Mouse (Mus musculus): ENCODE measurements around the gene Btbd3. TPM values are rescaled to one million over a fixed set of nuclear protein-coding genes. Genes with fewer than 3 reads are reported as not detected.

Btbd3 gene
- polyA plus RNA-seq, 1 experiment from 2014 or later, result 2.0 TPM

GRCm38 (mm10) chr2:138484871-138485270 lies 228.5 kb downstream of the Btbd3 start:
- Histone ChIP-seq H3K79me2 (ENCODE audit: inconsistent target) (no peaks in the 10 kb centered on the region), H3K27ac (no peak overlapping the region), H3K4me3 (ENCODE audit: inconsistent target) (no peak overlapping the region), H3K36me3 (ENCODE audit: inconsistent target) (no peaks in the 10 kb centered on the region)
- 79% methylated on average over 4 of the region's 4 CpGs for WGBS (ENCODE audit: missing documents)

GRCm38 (mm10) chr2:138490688-138491405 lies 234.5 kb downstream of the Btbd3 start:
- H3K27ac ChIP-seq, result no peak overlapping the region
- no peak overlapping the region for H3K4me3 ChIP-seq (ENCODE audit: inconsistent target)
- no peaks in the 10 kb centered on the region for H3K79me2 ChIP-seq (ENCODE audit: inconsistent target)
- 100% methylated on average over 2 of the region's 2 CpGs for WGBS (ENCODE audit: missing documents)
- no peaks in the 10 kb centered on the region for H3K36me3 ChIP-seq (ENCODE audit: inconsistent target)

DNA sequence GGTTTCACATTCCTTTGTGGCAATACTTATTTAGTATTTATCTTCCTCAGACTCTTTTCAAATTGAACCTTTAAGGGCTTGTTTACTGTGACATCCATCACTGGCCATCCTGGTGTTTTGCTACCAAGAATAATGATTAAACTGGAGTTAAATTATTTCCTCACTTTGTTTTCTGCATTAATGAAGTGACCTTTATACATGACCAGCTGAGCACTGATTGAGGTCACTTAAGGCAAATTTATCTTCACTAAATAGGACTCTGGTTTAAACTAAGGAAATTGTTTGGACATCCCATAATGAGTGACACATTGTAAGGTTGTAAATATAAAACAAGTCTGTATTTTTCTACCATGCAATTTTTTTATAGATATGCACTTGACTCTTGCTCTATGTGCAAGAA lies 235.8 kb downstream of the Btbd3 start:
- H3K27ac ChIP-seq, result no peak overlapping the region
- H3K79me2 ChIP-seq (ENCODE audit: inconsistent target), result no peaks in the 10 kb centered on the region
- H3K4me3 ChIP-seq (ENCODE audit: inconsistent target), result no peak overlapping the region
- no peaks in the 10 kb centered on the region for H3K36me3 ChIP-seq (ENCODE audit: inconsistent target)

DNA sequence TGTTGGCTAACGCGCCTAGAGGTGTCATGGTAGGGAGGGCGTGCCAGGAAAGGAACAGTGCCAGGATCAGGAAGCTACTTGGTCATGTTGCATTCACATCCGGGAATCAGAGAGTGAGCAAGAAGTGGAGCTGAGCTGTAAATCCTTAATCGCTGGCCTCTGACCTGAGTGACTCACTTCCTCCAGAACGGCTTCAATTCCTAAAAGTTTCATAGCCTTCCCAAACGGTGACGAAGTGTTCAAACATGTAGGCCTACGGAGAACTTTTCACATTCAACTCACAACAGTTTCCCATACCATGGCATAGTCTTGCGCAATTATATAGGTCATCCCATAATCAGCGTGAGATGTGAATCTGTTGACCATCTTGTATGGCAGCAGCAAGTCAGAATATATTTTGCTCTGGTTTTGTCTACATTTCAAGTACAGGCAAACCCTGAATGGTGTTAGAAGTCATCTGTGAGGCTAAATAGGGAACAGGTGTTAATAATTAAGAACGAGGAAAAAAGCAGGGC lies 247.6 kb downstream of the Btbd3 start:
- H3K36me3 ChIP-seq (ENCODE audit: inconsistent target), result no peaks in the 10 kb centered on the region
- H3K79me2 ChIP-seq (ENCODE audit: inconsistent target), result no peaks in the 10 kb centered on the region
- H3K4me3 ChIP-seq (ENCODE audit: inconsistent target), result no peak overlapping the region
- 84% methylated on average over 12 of the region's 12 CpGs for WGBS (ENCODE audit: missing documents)
- H3K27ac ChIP-seq, result no peak overlapping the region

DNA sequence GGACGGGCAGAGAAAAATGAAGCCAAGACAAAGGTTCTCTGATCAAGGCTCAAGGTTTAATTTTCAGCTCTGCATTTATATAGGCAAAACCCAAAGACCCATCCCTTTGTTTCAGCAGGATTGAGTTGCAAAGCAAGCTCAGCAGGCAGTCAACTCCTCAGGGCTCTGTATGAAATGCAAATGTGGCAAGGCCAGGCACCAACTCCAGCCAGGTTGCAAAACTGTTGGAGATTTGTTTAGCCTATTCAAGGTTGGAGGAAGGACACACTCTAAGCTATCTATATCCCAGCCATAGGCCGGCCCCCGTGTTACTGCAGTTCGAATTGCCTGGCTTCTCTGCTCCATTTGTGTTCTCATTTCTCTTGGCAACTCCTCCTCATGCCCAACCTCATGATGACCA lies 259.2 kb downstream of the Btbd3 start:
- Histone ChIP-seq H3K79me2 (ENCODE audit: inconsistent target) (no peaks in the 10 kb centered on the region), H3K36me3 (ENCODE audit: inconsistent target) (no peaks in the 10 kb centered on the region), H3K27ac (no peak overlapping the region), H3K4me3 (ENCODE audit: inconsistent target) (no peak overlapping the region)
- 73% methylated on average over 4 of the region's 4 CpGs for WGBS (ENCODE audit: missing documents)

DNA sequence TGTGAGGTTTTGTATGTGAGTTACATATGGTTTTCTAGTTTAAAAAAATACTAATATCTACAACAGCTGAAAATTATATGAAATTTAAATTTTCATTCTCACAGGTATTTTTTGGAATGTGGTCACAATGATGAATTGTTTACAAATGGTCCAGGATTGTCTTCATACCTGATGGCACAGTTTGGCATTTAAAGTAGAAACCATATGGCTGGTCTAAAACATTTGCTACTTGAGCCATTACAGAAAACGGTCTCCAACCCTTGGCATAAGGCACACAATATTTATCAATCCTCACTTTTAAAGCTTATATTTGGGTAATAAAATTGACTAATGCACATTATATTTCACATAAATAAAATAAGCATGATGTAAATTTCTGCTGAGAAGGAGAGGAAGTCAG lies 272.1 kb downstream of the Btbd3 start:
- no peaks in the 10 kb centered on the region for H3K36me3 ChIP-seq (ENCODE audit: inconsistent target)
- 89% methylated on average over 1 of the region's 1 CpGs for WGBS (ENCODE audit: missing documents)

GRCm38 (mm10) chr2:138531160-138531967 lies 275.0 kb downstream of the Btbd3 start:
- Histone ChIP-seq H3K79me2 (ENCODE audit: inconsistent target) (no peaks in the 10 kb centered on the region), H3K4me3 (ENCODE audit: inconsistent target) (no peak overlapping the region), H3K36me3 (ENCODE audit: inconsistent target) (no peaks in the 10 kb centered on the region), H3K27ac (no peak overlapping the region)
- 76% methylated on average over 3 of the region's 5 CpGs for WGBS (ENCODE audit: missing documents)

More for the DNA sequence above, 272.1 kb downstream of the Btbd3 start:
- H3K27ac ChIP-seq, result no peak overlapping the region
- no peak overlapping the region for H3K4me3 ChIP-seq (ENCODE audit: inconsistent target)
- H3K79me2 ChIP-seq (ENCODE audit: inconsistent target), result no peaks in the 10 kb centered on the region

DNA sequence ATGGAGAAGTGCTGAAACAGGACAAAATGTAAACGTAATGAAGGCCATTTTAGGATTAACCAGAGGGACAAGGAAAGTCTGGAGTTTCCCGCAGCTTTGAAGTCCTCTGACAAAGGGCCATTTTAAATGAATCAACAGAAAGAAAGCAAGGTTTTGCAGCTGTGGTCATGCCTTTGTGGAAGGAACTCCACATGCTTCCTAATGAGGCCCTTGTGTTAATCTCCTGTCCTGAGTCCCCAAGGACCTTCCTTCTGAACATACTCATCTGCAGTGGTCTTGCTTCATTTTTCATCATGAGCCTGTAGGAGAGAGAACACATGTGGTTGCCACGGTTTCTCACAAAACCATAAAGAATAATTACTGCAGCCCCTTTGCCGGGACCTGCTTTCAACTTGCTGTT lies 275.6 kb downstream of the Btbd3 start:
- no peak overlapping the region for H3K27ac ChIP-seq
- WGBS (ENCODE audit: missing documents), result 87% methylated on average over 4 of the region's 4 CpGs
- no peaks in the 10 kb centered on the region for H3K36me3 ChIP-seq (ENCODE audit: inconsistent target)
- H3K79me2 ChIP-seq (ENCODE audit: inconsistent target), result no peaks in the 10 kb centered on the region
- H3K4me3 ChIP-seq (ENCODE audit: inconsistent target), result no peak overlapping the region

GRCm38 (mm10) chr2:138539655-138540054 lies 283.3 kb downstream of the Btbd3 start:
- Histone ChIP-seq H3K36me3 (ENCODE audit: inconsistent target) (no peaks in the 10 kb centered on the region), H3K27ac (no peak overlapping the region), H3K79me2 (ENCODE audit: inconsistent target) (no peaks in the 10 kb centered on the region), H3K4me3 (ENCODE audit: inconsistent target) (no peak overlapping the region)
- WGBS (ENCODE audit: missing documents), result 92% methylated on average over 3 of the region's 3 CpGs

GRCm38 (mm10) chr2:138548990-138549389 lies 292.6 kb downstream of the Btbd3 start:
- Histone ChIP-seq H3K27ac (no peak overlapping the region), H3K4me3 (ENCODE audit: inconsistent target) (no peak overlapping the region), H3K36me3 (ENCODE audit: inconsistent target) (no peaks in the 10 kb centered on the region), H3K79me2 (ENCODE audit: inconsistent target) (no peaks in the 10 kb centered on the region)
- WGBS (ENCODE audit: missing documents), result 77% methylated on average over 2 of the region's 2 CpGs

DNA sequence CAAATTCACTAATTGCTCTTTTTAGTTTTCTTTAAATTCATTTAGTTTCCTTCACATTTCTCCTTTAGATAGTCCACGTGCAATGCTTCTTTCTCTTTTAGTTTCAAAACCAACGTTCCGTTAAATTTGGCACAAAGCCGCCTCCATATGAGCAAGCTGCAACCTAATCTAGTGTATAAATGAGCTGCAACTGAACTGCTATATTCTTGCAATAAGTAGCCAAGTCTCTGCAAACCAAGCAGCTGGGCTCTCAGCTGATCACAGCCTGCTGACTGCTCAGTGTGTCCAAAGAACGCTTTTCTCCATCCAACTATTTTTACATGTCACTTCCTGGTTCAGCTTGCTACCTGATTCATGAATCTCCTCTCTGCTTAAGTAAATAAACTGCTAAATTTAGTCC lies 295.2 kb downstream of the Btbd3 start:
- Histone ChIP-seq H3K4me3 (ENCODE audit: inconsistent target) (no peak overlapping the region), H3K27ac (no peak overlapping the region), H3K79me2 (ENCODE audit: inconsistent target) (no peaks in the 10 kb centered on the region), H3K36me3 (ENCODE audit: inconsistent target) (no peaks in the 10 kb centered on the region)
- WGBS (ENCODE audit: missing documents), result 91% methylated on average over 5 of the region's 5 CpGs

GRCm38 (mm10) chr2:138555106-138555862 lies 298.9 kb downstream of the Btbd3 start:
- Histone ChIP-seq H3K36me3 (ENCODE audit: inconsistent target) (no peaks in the 10 kb centered on the region), H3K79me2 (ENCODE audit: inconsistent target) (no peaks in the 10 kb centered on the region), H3K4me3 (ENCODE audit: inconsistent target) (no peak overlapping the region), H3K27ac (no peak overlapping the region)
- 83% methylated on average over 11 of the region's 11 CpGs for WGBS (ENCODE audit: missing documents)

DNA sequence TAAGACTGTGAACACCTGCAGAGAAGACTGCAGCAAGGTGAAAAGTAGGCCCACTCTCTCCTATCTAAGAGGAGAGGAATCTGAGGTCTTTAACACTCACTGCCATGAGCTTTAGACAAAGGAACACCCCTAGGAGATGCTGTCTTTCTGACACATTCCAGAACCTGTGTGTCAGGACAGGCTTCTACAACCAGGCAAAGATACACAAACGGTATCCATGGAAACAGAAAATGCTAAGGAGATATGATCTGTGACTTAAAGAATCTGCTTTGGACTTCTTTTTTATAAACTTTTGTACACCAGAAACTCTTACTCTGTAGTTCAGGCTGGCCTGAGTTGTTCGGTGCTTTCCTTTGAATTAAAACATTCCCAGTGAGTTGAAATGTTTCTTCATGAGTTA lies 329.6 kb downstream of the Btbd3 start:
- Histone ChIP-seq H3K4me3 (ENCODE audit: inconsistent target) (no peak overlapping the region), H3K27ac (no peak overlapping the region), H3K36me3 (ENCODE audit: inconsistent target) (no peaks in the 10 kb centered on the region), H3K79me2 (ENCODE audit: inconsistent target) (no peaks in the 10 kb centered on the region)
- WGBS (ENCODE audit: missing documents), result 83% methylated on average over 2 of the region's 2 CpGs

DNA sequence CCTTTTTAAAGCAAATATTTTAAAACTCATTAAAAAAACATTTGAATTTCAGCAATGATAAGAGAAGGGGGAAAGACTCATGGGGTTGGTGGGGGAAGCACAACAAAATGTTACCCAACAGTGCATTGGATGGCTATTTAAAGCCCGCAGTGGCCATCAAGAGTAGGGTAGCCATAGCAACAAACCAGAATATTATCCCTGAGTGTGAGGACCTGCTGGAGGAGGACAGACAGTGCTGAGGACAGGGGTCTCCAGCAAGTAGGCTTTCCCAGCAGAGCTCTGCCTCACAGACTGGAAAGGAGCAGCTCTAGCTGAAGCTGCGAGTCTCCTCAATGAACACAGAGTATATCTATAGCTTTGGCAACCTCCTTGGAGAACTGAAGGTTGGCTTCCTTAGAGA lies 331.0 kb downstream of the Btbd3 start:
- no peak overlapping the region for H3K4me3 ChIP-seq (ENCODE audit: inconsistent target)
- H3K27ac ChIP-seq, result no peak overlapping the region
- WGBS (ENCODE audit: missing documents), result 82% methylated on average over 2 of the region's 2 CpGs
- H3K36me3 ChIP-seq (ENCODE audit: inconsistent target), result no peaks in the 10 kb centered on the region
- H3K79me2 ChIP-seq (ENCODE audit: inconsistent target), result no peaks in the 10 kb centered on the region

All from macrophage (primary cell).